Mouse (Mus musculus): ENCODE results near the gene Phf1. TPM values are rescaled to one million over a fixed set of nuclear protein-coding genes. Genes with fewer than 3 reads are reported as not detected.
"Not testable (repeated sequence)": the region's sequence is repeated elsewhere in the genome, so short reads cannot be mapped to it uniquely, and the experiment has no call there.

Gene Phf1
- polyA plus RNA-seq, 1 experiment = 7.8 TPM

- Histone ChIP-seq H3K4me3 (ENCODE audit: low read depth, low read length) (no peak overlapping the region), H3K9ac (ENCODE audit: low read depth, poor library complexity, severe bottlenecking) (no peak overlapping the region), H3K27me3 (ENCODE audit: control insufficient read depth, insufficient read depth, low read length, poor library complexity, severe bottlenecking) (no peaks in the 10 kb centered on the region), H3K36me3 (ENCODE audit: control insufficient read depth, insufficient read depth, low read length, poor library complexity, severe bottlenecking) (peaks cover 12% of the 10 kb centered on the region; the same call in 1 of the 2 replicates), H3K4me1 (ENCODE audit: control insufficient read depth, insufficient read depth, low read length) (no peaks in the 10 kb centered on the region), H3K27ac (ENCODE audit: insufficient read depth, low read length) (no peak overlapping the region), H3K9me3 (replicated peaks; ENCODE audit: control insufficient read depth, insufficient read depth, low read length, poor library complexity, severe bottlenecking) (no peaks in the 10 kb centered on the region)
- no peak for TF ChIP-seq POLR2A (IDR thresholded peaks at IDR 0.05; ENCODE audit: insufficient read depth, low read length)
- no peak for TF ChIP-seq EP300 (IDR thresholded peaks at IDR 0.05; ENCODE audit: insufficient read depth, low read depth, low read length)
- no peak for TF ChIP-seq CTCF (IDR thresholded peaks at IDR 0.05; ENCODE audit: low read depth, low read length)
Observed at GRCm38 (mm10) chr17:26915248-26915647, 17.6 kb upstream of the Phf1 start.

DNA sequence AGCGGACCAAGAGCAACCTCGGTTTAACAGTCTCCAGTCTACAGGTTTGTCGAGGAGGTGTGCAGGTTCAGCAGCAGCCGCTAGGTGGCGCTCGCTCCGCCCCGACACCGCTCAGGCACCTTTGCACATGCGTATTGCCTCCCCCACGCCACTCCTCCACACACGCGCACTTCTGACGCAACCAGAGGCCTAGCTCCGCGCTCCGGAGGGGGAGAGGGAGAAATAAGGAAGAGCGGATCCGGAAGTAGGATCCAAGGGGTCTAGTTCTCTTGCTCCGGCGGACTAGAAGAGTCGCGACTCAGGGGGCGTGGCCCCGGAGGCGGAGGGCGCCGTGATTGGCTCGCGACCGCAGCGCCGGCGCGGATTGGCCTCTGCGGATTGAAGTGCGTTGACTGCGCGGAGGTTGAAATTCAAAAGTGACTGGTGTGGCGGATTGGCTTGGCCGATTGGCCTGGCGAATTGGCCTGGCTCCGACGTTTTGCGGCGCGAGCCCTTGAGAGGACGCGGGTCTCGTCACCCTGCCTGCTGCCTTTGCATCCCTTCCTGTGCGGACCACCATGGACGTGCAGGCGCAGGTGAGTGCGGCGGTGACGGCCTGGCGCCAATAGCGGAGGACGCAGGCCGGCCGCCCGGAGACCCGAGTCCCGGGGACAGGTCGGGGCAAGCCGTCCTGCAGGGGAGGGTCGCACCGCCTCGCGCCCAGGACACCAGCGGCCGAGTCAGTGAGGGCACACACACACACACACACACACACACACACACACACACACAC lies 16.0 kb upstream of the Phf1 start, which contains the start of gene Kifc5b:
Gene Kifc5b (plus strand): TSS at position 381 of the 772 bp plus-strand sequence.
- H3K4me1 ChIP-seq (ENCODE audit: control insufficient read depth, insufficient read depth, low read length) = no peaks in the 10 kb centered on the region
- peaks cover 23% of the 10 kb centered on the region for H3K36me3 ChIP-seq (ENCODE audit: control insufficient read depth, insufficient read depth, low read length, poor library complexity, severe bottlenecking)
- H3K27me3 ChIP-seq (ENCODE audit: control insufficient read depth, insufficient read depth, low read length, poor library complexity, severe bottlenecking) = no peaks in the 10 kb centered on the region
- H3K27ac ChIP-seq (ENCODE audit: insufficient read depth, low read length) = peak within 1 kb of the TSS; percentile 76
- H3K4me3 ChIP-seq (ENCODE audit: low read depth, low read length) = peak within 1 kb of the TSS; percentile 83
- peak within 1 kb of the TSS; percentile 70 for H3K9ac ChIP-seq (ENCODE audit: low read depth, poor library complexity, severe bottlenecking)
- H3K9me3 ChIP-seq (replicated peaks; ENCODE audit: control insufficient read depth, insufficient read depth, low read length, poor library complexity, severe bottlenecking) = no peaks in the 10 kb centered on the region
- TF ChIP-seq CTCF (IDR thresholded peaks at IDR 0.05; ENCODE audit: low read depth, low read length) = peak; percentile 100
- TF ChIP-seq EP300 (IDR thresholded peaks at IDR 0.05; ENCODE audit: insufficient read depth, low read depth, low read length) = peak; percentile 68; the same call in 1 of the 2 replicates
- TF ChIP-seq POLR2A (IDR thresholded peaks at IDR 0.05; ENCODE audit: insufficient read depth, low read length) = peak; percentile 91

GRCm38 (mm10) chr17:26917560-26917959 lies 15.3 kb upstream of the Phf1 start:
- Histone ChIP-seq H3K9ac (ENCODE audit: low read depth, poor library complexity, severe bottlenecking) (peak overlapping the region; percentile 70), H3K27ac (ENCODE audit: insufficient read depth, low read length) (peak overlapping the region; percentile 76), H3K4me3 (ENCODE audit: low read depth, low read length) (peak overlapping the region; percentile 83), H3K36me3 (ENCODE audit: control insufficient read depth, insufficient read depth, low read length, poor library complexity, severe bottlenecking) (peaks cover 28% of the 10 kb centered on the region)
- H3K4me1 ChIP-seq (ENCODE audit: control insufficient read depth, insufficient read depth, low read length); H3K27me3 ChIP-seq (ENCODE audit: control insufficient read depth, insufficient read depth, low read length, poor library complexity, severe bottlenecking); H3K9me3 ChIP-seq (replicated peaks; ENCODE audit: control insufficient read depth, insufficient read depth, low read length, poor library complexity, severe bottlenecking): not testable (repeated sequence)

DNA sequence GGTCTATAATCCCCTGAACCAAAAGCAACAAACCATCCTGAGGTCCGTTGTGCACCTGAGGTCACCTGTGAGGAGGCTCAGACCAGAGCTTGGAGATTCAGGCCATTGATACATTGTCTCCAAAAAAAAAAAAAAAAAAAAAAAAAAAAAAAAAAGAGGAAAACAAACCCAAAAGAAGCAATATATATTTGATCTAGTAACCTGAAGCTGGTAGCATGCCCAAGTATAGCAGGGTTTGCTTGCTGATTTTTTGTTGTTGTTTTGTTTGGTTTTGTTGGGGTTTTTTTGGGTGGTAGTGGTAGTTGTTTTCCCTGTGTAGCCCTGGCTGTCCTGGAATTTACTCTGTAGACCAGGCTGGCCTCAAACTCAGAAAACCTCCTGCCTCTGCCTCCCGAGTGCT lies 14.5 kb upstream of the Phf1 start:
- Histone ChIP-seq H3K9me3 (replicated peaks; ENCODE audit: control insufficient read depth, insufficient read depth, low read length, poor library complexity, severe bottlenecking) (no peaks in the 10 kb centered on the region), H3K9ac (ENCODE audit: low read depth, poor library complexity, severe bottlenecking) (peak overlapping the region; percentile 70), H3K4me3 (ENCODE audit: low read depth, low read length) (peak overlapping the region; percentile 61)

DNA sequence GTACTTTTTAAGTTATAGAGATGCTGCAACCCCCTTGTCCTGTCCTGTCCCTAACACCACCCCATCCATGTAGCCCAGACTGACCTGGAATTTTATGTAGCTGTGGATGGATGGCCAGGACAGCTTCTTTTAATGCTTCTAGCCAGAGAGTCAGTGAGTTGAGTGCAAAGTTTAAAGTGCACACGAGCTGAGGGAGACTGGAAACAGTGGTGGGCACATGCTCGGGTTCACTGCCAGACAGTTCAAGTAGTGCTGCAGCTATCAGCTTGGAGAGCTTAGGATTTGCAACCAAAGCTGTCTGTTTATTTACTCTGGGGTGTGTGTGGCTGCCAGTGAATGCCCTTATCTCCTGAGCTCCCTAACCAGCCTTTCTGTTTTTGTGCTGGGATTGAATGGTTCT lies 13.3 kb upstream of the Phf1 start:
- not testable (repeated sequence) for H3K4me3 ChIP-seq (ENCODE audit: low read depth, low read length); H3K4me1 ChIP-seq (ENCODE audit: control insufficient read depth, insufficient read depth, low read length); H3K27ac ChIP-seq (ENCODE audit: insufficient read depth, low read length); H3K9me3 ChIP-seq (replicated peaks; ENCODE audit: control insufficient read depth, insufficient read depth, low read length, poor library complexity, severe bottlenecking); H3K9ac ChIP-seq (ENCODE audit: low read depth, poor library complexity, severe bottlenecking); H3K27me3 ChIP-seq (ENCODE audit: control insufficient read depth, insufficient read depth, low read length, poor library complexity, severe bottlenecking)
- H3K36me3 ChIP-seq (ENCODE audit: control insufficient read depth, insufficient read depth, low read length, poor library complexity, severe bottlenecking) = peaks cover 41% of the 10 kb centered on the region

More for the DNA sequence above, 14.5 kb upstream of the Phf1 start:
- H3K27me3 ChIP-seq (ENCODE audit: control insufficient read depth, insufficient read depth, low read length, poor library complexity, severe bottlenecking) = no peaks in the 10 kb centered on the region
- no peak overlapping the region for H3K27ac ChIP-seq (ENCODE audit: insufficient read depth, low read length)
- peaks cover 33% of the 10 kb centered on the region for H3K36me3 ChIP-seq (ENCODE audit: control insufficient read depth, insufficient read depth, low read length, poor library complexity, severe bottlenecking)
- TF ChIP-seq POLR2A (IDR thresholded peaks at IDR 0.05; ENCODE audit: insufficient read depth, low read length) (no peak), CTCF (IDR thresholded peaks at IDR 0.05; ENCODE audit: low read depth, low read length) (no peak), EP300 (IDR thresholded peaks at IDR 0.05; ENCODE audit: insufficient read depth, low read depth, low read length) (no peak)
- H3K4me1 ChIP-seq (ENCODE audit: control insufficient read depth, insufficient read depth, low read length) = no peaks in the 10 kb centered on the region

DNA sequence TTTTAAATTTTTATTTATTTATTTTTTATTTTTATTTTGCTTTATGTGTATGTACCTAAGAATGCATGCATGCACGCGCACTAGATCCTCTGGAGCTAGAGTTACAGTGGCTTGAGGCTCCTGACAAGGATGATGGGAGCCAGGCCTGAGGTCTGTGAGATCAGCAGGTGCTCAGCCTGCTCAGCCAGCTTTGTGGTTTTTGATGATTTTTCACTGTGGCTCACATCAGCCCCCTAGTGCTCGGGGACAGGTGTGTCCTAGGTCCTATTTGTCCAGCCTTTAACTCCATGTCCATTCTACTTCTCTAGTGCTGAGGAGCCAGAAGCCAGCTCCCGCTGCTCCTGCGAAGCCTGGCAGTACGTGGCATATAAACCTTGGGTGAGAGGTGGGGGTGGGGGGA lies 10.5 kb upstream of the Phf1 start:
- H3K9ac ChIP-seq (ENCODE audit: low read depth, poor library complexity, severe bottlenecking); H3K4me3 ChIP-seq (ENCODE audit: low read depth, low read length); H3K9me3 ChIP-seq (replicated peaks; ENCODE audit: control insufficient read depth, insufficient read depth, low read length, poor library complexity, severe bottlenecking); H3K27ac ChIP-seq (ENCODE audit: insufficient read depth, low read length); H3K27me3 ChIP-seq (ENCODE audit: control insufficient read depth, insufficient read depth, low read length, poor library complexity, severe bottlenecking); H3K4me1 ChIP-seq (ENCODE audit: control insufficient read depth, insufficient read depth, low read length): not testable (repeated sequence)
- peaks cover 60% of the 10 kb centered on the region for H3K36me3 ChIP-seq (ENCODE audit: control insufficient read depth, insufficient read depth, low read length, poor library complexity, severe bottlenecking)

DNA sequence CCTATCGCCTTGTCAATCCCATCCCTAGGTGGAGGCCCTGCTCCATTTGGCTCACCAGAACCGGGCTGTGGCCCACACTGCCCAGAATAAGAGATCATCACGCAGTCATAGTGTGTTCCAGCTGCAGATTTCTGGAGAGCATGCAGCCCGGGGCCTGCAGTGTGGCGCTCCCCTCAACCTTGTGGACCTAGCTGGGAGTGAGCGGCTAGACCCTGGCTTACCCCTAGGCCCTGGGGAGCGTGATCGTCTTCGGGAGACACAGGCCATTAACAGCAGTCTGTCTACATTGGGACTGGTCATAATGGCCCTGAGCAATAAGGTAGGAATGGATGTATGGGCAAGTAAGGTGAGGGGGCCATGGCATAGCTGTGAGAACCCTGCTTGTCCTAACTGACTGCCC lies 7.4 kb upstream of the Phf1 start:
- not testable (repeated sequence) for H3K9ac ChIP-seq (ENCODE audit: low read depth, poor library complexity, severe bottlenecking); H3K4me1 ChIP-seq (ENCODE audit: control insufficient read depth, insufficient read depth, low read length)
- H3K36me3 ChIP-seq (ENCODE audit: control insufficient read depth, insufficient read depth, low read length, poor library complexity, severe bottlenecking) = peaks cover 65% of the 10 kb centered on the region

More for the DNA sequence above, 7.4 kb upstream of the Phf1 start:
- not testable (repeated sequence) for H3K9me3 ChIP-seq (replicated peaks; ENCODE audit: control insufficient read depth, insufficient read depth, low read length, poor library complexity, severe bottlenecking); H3K27ac ChIP-seq (ENCODE audit: insufficient read depth, low read length); H3K4me3 ChIP-seq (ENCODE audit: low read depth, low read length); H3K27me3 ChIP-seq (ENCODE audit: control insufficient read depth, insufficient read depth, low read length, poor library complexity, severe bottlenecking)
